Mouse (Mus musculus) limb, embryonic 13.5 days (tissue): ENCODE data around the gene Pcyt2. TPM values are rescaled to one million over a fixed set of nuclear protein-coding genes. Genes with fewer than 3 reads are reported as not detected.
"Not testable (repeated sequence)": the region's sequence is repeated elsewhere in the genome, so short reads cannot be mapped to it uniquely, and the experiment has no call there.

Experiments
- ATAC-seq: fragments of 200-750 bp; cut with Nextera tagmentation; 2 replicates; pipeline ENCODE4 v1.8.0; 2017; ENCODE audit warnings: low read depth, moderate number of reproducible peaks, moderate TSS enrichment; ENCODE audit not compliant: low FRiP score
- H3K27ac ChIP-seq: fragments of 300-500 bp; sonication (generic); 2 replicates; pipeline ENCODE4 v1.5.1; 2015; ENCODE audit warnings: inconsistent platforms, mild to moderate bottlenecking, moderate library complexity
- H3K27me3 ChIP-seq: fragments of 300-500 bp; sonication (generic); 2 replicates; pipeline ENCODE4 v1.6.1; 2015; ENCODE audit warnings: mild to moderate bottlenecking, inconsistent platforms
- H3K36me3 ChIP-seq: fragments of 300-500 bp; sonication (generic); 2 replicates; pipeline ENCODE4 v1.6.1; 2015; ENCODE audit warnings: inconsistent platforms, mild to moderate bottlenecking, moderate library complexity
- H3K4me1 ChIP-seq: fragments of 300-500 bp; sonication (generic); 2 replicates; pipeline ENCODE4 v1.6.1; 2015; ENCODE audit warnings: inconsistent platforms
- H3K4me2 ChIP-seq: fragments of 300-500 bp; sonication (generic); replicated peaks from 2 replicates; pipeline ENCODE4 v1.6.1; 2015; ENCODE audit warnings: inconsistent platforms, mild to moderate bottlenecking, moderate library complexity
- H3K4me3 ChIP-seq: fragments of 300-500 bp; sonication (generic); 2 replicates; pipeline ENCODE4 v1.5.1; 2015; ENCODE audit warnings: moderate library complexity, mild to moderate bottlenecking, inconsistent platforms
- H3K9ac ChIP-seq: fragments of 300-500 bp; sonication (generic); 2 replicates; pipeline ENCODE4 v1.6.1; 2015; ENCODE audit warnings: mild to moderate bottlenecking, inconsistent platforms
- H3K9me3 ChIP-seq: fragments of 300-500 bp; sonication (generic); 2 replicates; pipeline ENCODE4 v1.6.1; 2016; ENCODE audit warnings: inconsistent platforms
- WGBS: fragments of 180-500 bp; shearing (Covaris S2); methylation state at CpG from one replicate; pipeline ENCODE4 v1.1.7; 2015; 5-methylcytosine and 5-hydroxymethylcytosine counted together
- polyA plus RNA-seq: library from polyadenylated mRNA; unstranded; fragments of >200 nt; fragmentation: Nextera tagmentation; extraction: Ambion mirVana; gene quantifications from 2 replicates; pipeline ENCODE4 v1.2.1, GENCODE M21; 2015

Pcyt2 gene
- polyA plus RNA-seq, 1 experiment from 2014 or later, result 150 TPM

GRCm38 (mm10) chr11:120582982-120583293 is 34.8 kb downstream of the Pcyt2 start:
- Histone ChIP-seq H3K4me1 (peaks cover 24% of the 10 kb centered on the region), H3K36me3 (peaks cover 62% of the 10 kb centered on the region)
- not testable (repeated sequence) for H3K27ac ChIP-seq, H3K9me3 ChIP-seq, ATAC-seq, H3K9ac ChIP-seq, H3K4me3 ChIP-seq, H3K4me2 ChIP-seq, H3K27me3 ChIP-seq
- WGBS, result 87% methylated on average over 2 of the region's 2 CpGs

- 61% methylated on average over 8 of the region's 8 CpGs for WGBS
- Histone ChIP-seq H3K9me3 (peaks cover 6% of the 10 kb centered on the region; the same call in 1 of the 2 replicates), H3K4me3 (peak overlapping the region; percentile 69), H3K4me1 (peaks cover 24% of the 10 kb centered on the region), H3K36me3 (peaks cover 62% of the 10 kb centered on the region), H3K9ac (peak overlapping the region; percentile 93), H3K27ac (peak overlapping the region; percentile 92), H3K27me3 (no peaks in the 10 kb centered on the region), H3K4me2 (peak overlapping the region; percentile 98)
- 0 out of 2 replicates have a peak, but pooled peaks have one; percentile 3 for ATAC-seq
Measured at GRCm38 (mm10) chr11:120582268-120582981, 35.3 kb downstream of the Pcyt2 start.

- H3K9me3 ChIP-seq, result peaks cover 6% of the 10 kb centered on the region; the same call in 1 of the 2 replicates
- H3K27me3 ChIP-seq, result no peaks in the 10 kb centered on the region
- peaks cover 63% of the 10 kb centered on the region for H3K36me3 ChIP-seq
- H3K4me2 ChIP-seq, result peak within 1 kb of the TSS; percentile 98
- ATAC-seq, result peak; percentile 55
- peak within 1 kb of the TSS; percentile 92 for H3K27ac ChIP-seq
- peak within 1 kb of the TSS; percentile 69 for H3K4me3 ChIP-seq
- peak within 1 kb of the TSS; percentile 93 for H3K9ac ChIP-seq
- H3K4me1 ChIP-seq, result peaks cover 24% of the 10 kb centered on the region
- 5% methylated on average over 57 of the region's 75 CpGs for WGBS
Measured at GRCm38 (mm10) chr11:120581490-120582267, 36.1 kb downstream of the Pcyt2 start, which contains the start of gene Arhgdia. TSS of gene Arhgdia (minus strand) at chr11:120581624.

- Histone ChIP-seq H3K4me3 (peak overlapping the region; percentile 69), H3K27ac (peak overlapping the region; percentile 92), H3K9me3 (peaks cover 6% of the 10 kb centered on the region; the same call in 1 of the 2 replicates), H3K27me3 (no peaks in the 10 kb centered on the region), H3K4me1 (peaks cover 24% of the 10 kb centered on the region), H3K36me3 (peaks cover 57% of the 10 kb centered on the region), H3K4me2 (peak overlapping the region; percentile 98), H3K9ac (peak overlapping the region; percentile 93)
- ATAC-seq, result peak; percentile 26; the same call in 1 of the 2 replicates
- WGBS, result under 1% methylated on average over 36 of the region's 44 CpGs
Measured at GRCm38 (mm10) chr11:120580871-120581331, 36.8 kb downstream of the Pcyt2 start.

DNA sequence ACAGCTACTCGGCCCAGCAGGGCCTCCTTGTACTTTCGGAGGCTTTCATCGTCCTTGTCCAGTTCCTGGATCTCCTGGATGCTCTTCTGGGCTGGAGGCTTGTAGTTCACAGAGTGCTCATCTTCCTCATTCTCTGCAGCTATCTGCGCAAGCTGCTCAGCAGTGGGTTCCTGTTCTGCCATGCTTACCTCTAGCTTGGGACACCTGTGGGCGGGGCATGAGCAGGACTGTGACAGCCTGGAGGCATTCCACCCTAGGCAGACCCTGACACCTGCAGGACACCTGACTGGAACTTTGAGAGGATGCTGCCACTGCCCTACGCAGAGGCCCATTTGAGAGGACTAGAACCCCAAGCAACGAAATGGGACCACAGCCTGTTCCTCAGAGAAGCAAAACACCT is 37.5 kb downstream of the Pcyt2 start:
- H3K4me3 ChIP-seq, result peak overlapping the region; percentile 69
- peak overlapping the region; percentile 92 for H3K27ac ChIP-seq
- H3K27me3 ChIP-seq, result no peaks in the 10 kb centered on the region
- ATAC-seq, result no peak
- H3K4me2 ChIP-seq, result peak overlapping the region; percentile 98
- H3K4me1 ChIP-seq, result peaks cover 24% of the 10 kb centered on the region
- peak overlapping the region; percentile 93 for H3K9ac ChIP-seq
- H3K36me3 ChIP-seq, result peaks cover 50% of the 10 kb centered on the region
- WGBS, result 61% methylated on average over 7 of the region's 7 CpGs
- peaks cover 6% of the 10 kb centered on the region; the same call in 1 of the 2 replicates for H3K9me3 ChIP-seq

- Histone ChIP-seq H3K36me3 (peaks cover 45% of the 10 kb centered on the region), H3K4me1 (peaks cover 27% of the 10 kb centered on the region), H3K27me3 (no peaks in the 10 kb centered on the region), H3K27ac (peak overlapping the region; percentile 92; the same call in 1 of the 2 replicates), H3K4me2 (peak overlapping the region; percentile 98), H3K9me3 (peaks cover 6% of the 10 kb centered on the region; the same call in 1 of the 2 replicates), H3K9ac (peak overlapping the region; percentile 93), H3K4me3 (peak overlapping the region; percentile 69)
- 64% methylated on average over 15 of the region's 15 CpGs for WGBS
- no peak for ATAC-seq
Measured at GRCm38 (mm10) chr11:120579316-120580107, 38.2 kb downstream of the Pcyt2 start.

- no peak for ATAC-seq
Measured at GRCm38 (mm10) chr11:120578694-120579243, 39.0 kb downstream of the Pcyt2 start.

GRCm38 (mm10) chr11:120578024-120578693 is 39.6 kb downstream of the Pcyt2 start:
- H3K9ac ChIP-seq, result 0 out of 2 replicates have a peak overlapping the region, but pooled peaks have one; percentile 39

More at GRCm38 (mm10) chr11:120578694-120579243, 39.0 kb downstream of the Pcyt2 start:
- H3K36me3 ChIP-seq, result peaks cover 37% of the 10 kb centered on the region
- H3K9ac ChIP-seq, result peak overlapping the region; percentile 39; the same call in 1 of the 2 replicates
- peaks cover 32% of the 10 kb centered on the region for H3K4me1 ChIP-seq
- no peak overlapping the region for H3K4me2 ChIP-seq
- H3K27ac ChIP-seq, result no peak overlapping the region
- H3K4me3 ChIP-seq, result no peak overlapping the region
- H3K9me3 ChIP-seq, result peaks cover 1% of the 10 kb centered on the region; the same call in 1 of the 2 replicates
- 70% methylated on average over 11 of the region's 11 CpGs for WGBS
- no peaks in the 10 kb centered on the region for H3K27me3 ChIP-seq

GRCm38 (mm10) chr11:120577211-120578023 is 40.3 kb downstream of the Pcyt2 start:
- H3K4me2 ChIP-seq, result no peak overlapping the region
- no peaks in the 10 kb centered on the region for H3K9me3 ChIP-seq
- H3K4me1 ChIP-seq, result peaks cover 31% of the 10 kb centered on the region
- no peak overlapping the region for H3K4me3 ChIP-seq
- no peaks in the 10 kb centered on the region for H3K27me3 ChIP-seq
- ATAC-seq, result no peak
- no peak overlapping the region for H3K27ac ChIP-seq
- 85% methylated on average over 7 of the region's 7 CpGs for WGBS
- H3K9ac ChIP-seq, result no peak overlapping the region
- H3K36me3 ChIP-seq, result peaks cover 37% of the 10 kb centered on the region

More at GRCm38 (mm10) chr11:120578024-120578693, 39.6 kb downstream of the Pcyt2 start:
- 81% methylated on average over 10 of the region's 10 CpGs for WGBS
- Histone ChIP-seq H3K4me2 (no peak overlapping the region), H3K27me3 (no peaks in the 10 kb centered on the region), H3K4me1 (peaks cover 32% of the 10 kb centered on the region), H3K9me3 (no peaks in the 10 kb centered on the region), H3K4me3 (no peak overlapping the region), H3K27ac (no peak overlapping the region), H3K36me3 (peaks cover 37% of the 10 kb centered on the region)
- ATAC-seq, result no peak; the same call in 1 of the 2 replicates

DNA sequence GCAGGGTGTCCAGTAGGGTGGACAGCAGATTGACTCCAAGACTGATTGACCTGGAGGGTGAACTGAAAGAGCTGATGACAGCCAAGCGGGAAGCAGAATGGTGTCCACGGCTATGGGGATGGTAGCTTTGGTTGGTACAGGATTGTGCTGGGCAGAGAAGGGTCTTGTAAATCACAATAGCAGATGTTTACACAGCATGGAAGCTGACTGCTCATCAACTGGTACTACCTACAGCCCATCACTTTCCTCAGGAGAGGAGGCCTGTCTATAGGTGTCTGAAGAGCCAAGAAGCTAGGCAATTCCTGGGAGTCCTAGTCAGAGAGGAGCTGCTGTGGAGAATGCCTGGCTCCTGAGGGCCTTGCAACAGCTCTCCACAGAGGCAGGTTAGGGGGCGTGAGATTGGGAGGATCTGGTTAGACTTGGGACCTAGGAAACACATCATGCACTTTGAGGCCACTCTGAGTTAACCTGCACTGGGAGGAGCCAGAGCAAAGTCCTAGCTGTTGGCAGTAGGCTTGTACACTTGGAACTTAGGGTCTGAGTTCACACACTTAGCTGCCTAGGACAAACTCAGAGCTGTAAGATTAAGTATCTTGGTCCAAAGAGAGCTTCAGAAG is 41.3 kb downstream of the Pcyt2 start:
- H3K27ac ChIP-seq, result no peak overlapping the region
- no peaks in the 10 kb centered on the region for H3K27me3 ChIP-seq
- H3K9me3 ChIP-seq, result no peaks in the 10 kb centered on the region
- H3K4me2 ChIP-seq, result no peak overlapping the region
- H3K4me1 ChIP-seq, result peaks cover 29% of the 10 kb centered on the region
- 77% methylated on average over 3 of the region's 3 CpGs for WGBS
- H3K4me3 ChIP-seq, result no peak overlapping the region
- ATAC-seq, result no peak
- H3K9ac ChIP-seq, result no peak overlapping the region
- H3K36me3 ChIP-seq, result peaks cover 38% of the 10 kb centered on the region
